Mouse (Mus musculus) cortical plate, adult 2 months (tissue): Measurements from ENCODE around the gene Dlg2. TPM values are rescaled to one million over a fixed set of nuclear protein-coding genes. Genes with fewer than 3 reads are reported as not detected.

Experiments
- H3K27ac ChIP-seq: fragments of 200-500 bp; 2 replicates; pipeline ENCODE4 v1.5.1; 2012; ENCODE audit warnings: low read length, control low read depth, inconsistent platforms; ENCODE audit not compliant: insufficient read depth
- H3K4me1 ChIP-seq: fragments of 200-500 bp; 2 replicates; pipeline ENCODE4 v1.6.1; 2011; ENCODE audit warnings: low read length; ENCODE audit not compliant: control insufficient read depth, insufficient read depth
- H3K4me3 ChIP-seq: fragments of 200-500 bp; 2 replicates; pipeline ENCODE4 v1.5.1; 2011; ENCODE audit warnings: mild to moderate bottlenecking, low read length, control low read depth; ENCODE audit not compliant: insufficient read depth
- CTCF ChIP-seq: fragments of 200-500 bp; IDR thresholded peaks from 2 replicates; pipeline ENCODE4 v1.5.1; 2011; ENCODE audit warnings: mild to moderate bottlenecking, control low read depth, low read length; ENCODE audit not compliant: insufficient read depth; ENCODE audit errors: extremely low read depth
- POLR2A ChIP-seq: fragments of 200-500 bp; IDR thresholded peaks from 2 replicates; pipeline ENCODE4 v1.6.1; 2011; ENCODE audit warnings: mild to moderate bottlenecking, low read length, control low read depth; ENCODE audit not compliant: insufficient read depth; ENCODE audit errors: extremely low read depth
- polyA plus RNA-seq: library from polyadenylated mRNA; depleted of rRNA; stranded (reverse); fragments of >200 nt; gene quantifications from 2 replicates; pipeline ENCODE4 v1.2.3, GENCODE M21; 2012

The Dlg2 gene
- polyA plus RNA-seq, 1 experiment: 139 TPM

- TF ChIP-seq POLR2A (no peak), CTCF (no peak)
- H3K27ac ChIP-seq: no peak overlapping the region
Observed at GRCm38 (mm10) chr7:92408479-92408878, 1932.0 kb downstream of the Dlg2 start.

GRCm38 (mm10) chr7:92420474-92420873 lies 1944.0 kb downstream of the Dlg2 start:
- TF ChIP-seq CTCF: no peak
- TF ChIP-seq POLR2A: no peak
- no peaks in the 10 kb centered on the region for H3K4me1 ChIP-seq
- no peak overlapping the region for H3K4me3 ChIP-seq
- no peak overlapping the region for H3K27ac ChIP-seq

More at GRCm38 (mm10) chr7:92408479-92408878, 1932.0 kb downstream of the Dlg2 start:
- no peak overlapping the region for H3K4me3 ChIP-seq
- no peaks in the 10 kb centered on the region for H3K4me1 ChIP-seq

GRCm38 (mm10) chr7:92423017-92423416 lies 1946.5 kb downstream of the Dlg2 start:
- Histone ChIP-seq H3K4me1 (no peaks in the 10 kb centered on the region), H3K27ac (no peak overlapping the region), H3K4me3 (no peak overlapping the region)
- no peak for TF ChIP-seq POLR2A
- no peak for TF ChIP-seq CTCF

GRCm38 (mm10) chr7:92424703-92425102 lies 1948.2 kb downstream of the Dlg2 start:
- H3K27ac ChIP-seq: no peak overlapping the region
- H3K4me1 ChIP-seq: no peaks in the 10 kb centered on the region
- TF ChIP-seq CTCF (no peak), POLR2A (no peak)
- no peak overlapping the region for H3K4me3 ChIP-seq

GRCm38 (mm10) chr7:92427280-92427679 lies 1950.8 kb downstream of the Dlg2 start:
- no peak overlapping the region for H3K4me3 ChIP-seq
- no peak for TF ChIP-seq POLR2A
- TF ChIP-seq CTCF: no peak
- H3K4me1 ChIP-seq: no peaks in the 10 kb centered on the region
- H3K27ac ChIP-seq: no peak overlapping the region

GRCm38 (mm10) chr7:92428629-92429028 lies 1952.2 kb downstream of the Dlg2 start:
- Histone ChIP-seq H3K4me3 (no peak overlapping the region), H3K27ac (no peak overlapping the region), H3K4me1 (no peaks in the 10 kb centered on the region)
- TF ChIP-seq CTCF (no peak), POLR2A (no peak)

GRCm38 (mm10) chr7:92430254-92430653 lies 1953.8 kb downstream of the Dlg2 start:
- Histone ChIP-seq H3K4me1 (no peaks in the 10 kb centered on the region), H3K27ac (no peak overlapping the region), H3K4me3 (no peak overlapping the region)
- no peak for TF ChIP-seq POLR2A
- TF ChIP-seq CTCF: no peak

- H3K4me3 ChIP-seq: no peak overlapping the region
- no peak overlapping the region for H3K27ac ChIP-seq
- TF ChIP-seq POLR2A (no peak), CTCF (no peak)
- no peaks in the 10 kb centered on the region for H3K4me1 ChIP-seq
Observed at GRCm38 (mm10) chr7:92437168-92437567, 1960.7 kb downstream of the Dlg2 start.

- Histone ChIP-seq H3K4me3 (no peak overlapping the region), H3K4me1 (no peaks in the 10 kb centered on the region), H3K27ac (no peak overlapping the region)
- TF ChIP-seq POLR2A (no peak), CTCF (no peak)
Observed at GRCm38 (mm10) chr7:92439503-92440487, 1963.3 kb downstream of the Dlg2 start.

- H3K27ac ChIP-seq: 0 out of 2 replicates have a peak overlapping the region, but pooled peaks have one; percentile 46
Observed at GRCm38 (mm10) chr7:92441611-92442010, 1965.1 kb downstream of the Dlg2 start.

More at GRCm38 (mm10) chr7:92441611-92442010, 1965.1 kb downstream of the Dlg2 start:
- Histone ChIP-seq H3K4me3 (no peak overlapping the region), H3K4me1 (no peaks in the 10 kb centered on the region)
- TF ChIP-seq POLR2A (no peak), CTCF (no peak)
